Mouse (Mus musculus) ovary, postnatal 14 days (tissue): Measurements from ENCODE around the gene Sorcs2.

Experiments used
- DNase-seq: peaks from one replicate; pipeline ENCODE4 v3.0.0; 2022; ENCODE audit warnings: low spot score

Gene Sorcs2

GRCm38 (mm10) chr5:36003797-36004196 lies 394.1 kb downstream of the Sorcs2 start:
- DNase-seq: no peak

- no peak for DNase-seq
These were observed 407.8 kb downstream of the Sorcs2 start for GRCm38 (mm10) chr5:35989986-35990735.

DNA sequence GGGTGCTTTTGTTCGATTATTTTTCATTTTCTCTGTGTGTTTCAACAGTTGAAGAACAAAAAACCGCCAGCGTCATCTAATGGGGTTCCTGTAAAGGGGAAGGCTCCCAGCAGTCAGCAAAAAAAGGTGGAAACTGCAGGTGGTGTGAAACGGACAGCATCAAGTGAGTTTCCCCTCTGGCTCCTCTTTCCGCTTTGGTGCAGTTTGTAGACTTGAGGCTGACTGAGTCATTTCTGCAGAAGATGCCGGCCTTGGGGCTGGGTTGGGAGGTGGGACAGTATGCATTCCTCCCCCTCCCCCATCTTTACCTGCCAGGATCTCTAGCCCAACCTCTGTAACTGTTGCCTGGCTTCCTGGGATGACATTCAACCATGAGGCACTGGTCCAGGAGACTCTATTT lies 408.4 kb downstream of the Sorcs2 start:
- DNase-seq: no peak

- DNase-seq: no peak
These were observed 409.9 kb downstream of the Sorcs2 start for GRCm38 (mm10) chr5:35988085-35988484.

DNA sequence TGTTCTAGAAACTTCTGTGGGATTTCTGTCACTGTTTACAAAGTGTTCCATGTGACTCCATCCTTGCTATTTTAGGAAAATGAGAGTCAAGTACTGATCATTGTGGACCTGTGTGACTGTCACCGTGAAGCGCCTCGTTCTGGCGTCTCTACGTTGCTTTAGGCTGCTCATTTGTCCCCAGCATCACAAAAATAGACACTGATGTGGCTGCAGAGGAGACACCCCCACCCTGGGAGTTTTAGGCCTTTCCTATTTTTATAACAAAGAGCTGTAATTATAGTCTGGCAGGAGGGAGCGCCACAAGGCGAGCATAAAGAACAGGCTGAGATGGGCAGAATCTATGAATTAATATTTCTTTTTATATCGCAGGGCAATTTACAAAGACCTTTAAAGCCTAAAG lies 412.3 kb downstream of the Sorcs2 start:
- DNase-seq: no peak

DNA sequence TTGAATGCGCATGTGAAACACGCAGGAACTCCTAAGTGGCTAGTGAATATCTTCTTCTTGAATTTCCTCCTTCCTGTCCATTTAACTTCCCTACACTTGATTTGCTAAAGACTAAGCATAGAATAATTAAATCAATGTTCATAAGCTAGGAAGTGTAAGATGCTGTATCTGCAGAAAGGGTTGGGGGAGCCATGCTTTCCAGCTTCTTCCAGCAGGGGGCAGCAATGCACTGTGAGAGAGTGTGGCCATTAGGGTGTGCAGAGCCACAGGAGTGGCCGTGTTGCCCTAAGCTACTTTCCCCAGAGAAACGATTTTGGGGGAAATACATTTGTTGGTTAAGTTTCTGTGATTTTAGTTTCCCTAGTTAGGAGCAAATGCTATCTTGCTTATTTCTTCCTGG lies 416.0 kb downstream of the Sorcs2 start:
- DNase-seq: peak; percentile 80

- no peak for DNase-seq
These were observed 416.6 kb downstream of the Sorcs2 start for GRCm38 (mm10) chr5:35981341-35981740.

- no peak for DNase-seq
These were observed 417.4 kb downstream of the Sorcs2 start for GRCm38 (mm10) chr5:35980542-35980941.

DNA sequence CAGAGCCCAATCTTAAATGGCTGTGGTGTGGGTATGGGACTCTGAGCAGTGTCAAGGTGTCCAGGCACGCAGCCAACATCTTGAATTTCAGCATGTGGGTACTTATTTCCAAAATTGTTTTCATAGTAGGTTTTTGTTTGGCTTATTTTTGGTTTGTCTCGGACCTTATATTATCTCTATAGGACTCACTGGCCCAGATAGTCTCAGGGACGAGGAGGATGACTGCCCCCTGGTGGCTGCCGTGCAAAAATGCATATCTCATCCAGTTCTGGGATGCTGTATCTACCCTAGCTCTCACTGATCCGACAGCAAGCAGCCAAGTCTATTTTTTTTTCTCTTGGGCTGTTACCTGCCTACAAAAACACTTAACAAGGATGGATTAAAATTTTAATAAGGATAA lies 422.3 kb downstream of the Sorcs2 start:
- DNase-seq: peak; percentile 69

DNA sequence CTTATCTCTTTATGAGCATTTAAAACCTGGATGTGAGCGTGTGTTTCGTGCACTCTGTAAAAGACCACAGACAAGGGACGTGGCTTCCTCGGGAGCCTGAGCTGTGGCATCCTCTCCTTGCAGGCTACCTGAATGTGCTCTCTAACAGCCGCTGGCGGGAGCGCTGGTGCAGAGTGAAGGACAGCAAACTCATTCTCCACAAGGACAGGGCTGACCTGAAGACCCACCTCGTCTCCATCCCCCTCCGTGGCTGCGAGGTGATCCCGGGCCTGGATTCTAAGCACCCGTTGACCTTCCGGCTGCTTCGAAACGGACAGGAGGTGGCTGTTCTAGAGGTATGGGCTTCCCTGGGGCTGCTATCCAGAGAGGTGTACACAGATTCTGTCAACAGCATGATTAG lies 423.7 kb downstream of the Sorcs2 start:
- no peak for DNase-seq

DNA sequence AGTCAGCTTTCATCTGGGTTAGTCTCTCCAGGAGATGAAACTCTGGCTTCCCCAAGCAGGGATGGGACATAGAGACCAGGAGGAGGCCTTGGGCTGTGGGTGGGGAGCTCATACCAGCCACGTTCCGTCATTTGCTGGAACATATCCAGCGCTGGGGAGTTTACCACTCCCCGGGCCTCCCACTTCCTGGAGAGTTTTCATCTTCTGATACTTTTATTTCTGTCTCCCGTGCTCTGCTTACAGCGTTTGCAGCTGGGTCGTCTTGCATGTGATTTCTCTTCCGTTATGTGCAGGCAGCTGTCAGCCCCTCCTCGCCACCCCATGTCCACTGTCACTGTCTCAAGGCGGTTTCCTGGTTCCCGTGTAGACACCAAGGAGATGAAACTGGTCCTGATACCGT lies 424.1 kb downstream of the Sorcs2 start:
- peak; percentile 87 for DNase-seq

- DNase-seq: no peak
These were observed 425.2 kb downstream of the Sorcs2 start for GRCm38 (mm10) chr5:35972739-35973138.

DNA sequence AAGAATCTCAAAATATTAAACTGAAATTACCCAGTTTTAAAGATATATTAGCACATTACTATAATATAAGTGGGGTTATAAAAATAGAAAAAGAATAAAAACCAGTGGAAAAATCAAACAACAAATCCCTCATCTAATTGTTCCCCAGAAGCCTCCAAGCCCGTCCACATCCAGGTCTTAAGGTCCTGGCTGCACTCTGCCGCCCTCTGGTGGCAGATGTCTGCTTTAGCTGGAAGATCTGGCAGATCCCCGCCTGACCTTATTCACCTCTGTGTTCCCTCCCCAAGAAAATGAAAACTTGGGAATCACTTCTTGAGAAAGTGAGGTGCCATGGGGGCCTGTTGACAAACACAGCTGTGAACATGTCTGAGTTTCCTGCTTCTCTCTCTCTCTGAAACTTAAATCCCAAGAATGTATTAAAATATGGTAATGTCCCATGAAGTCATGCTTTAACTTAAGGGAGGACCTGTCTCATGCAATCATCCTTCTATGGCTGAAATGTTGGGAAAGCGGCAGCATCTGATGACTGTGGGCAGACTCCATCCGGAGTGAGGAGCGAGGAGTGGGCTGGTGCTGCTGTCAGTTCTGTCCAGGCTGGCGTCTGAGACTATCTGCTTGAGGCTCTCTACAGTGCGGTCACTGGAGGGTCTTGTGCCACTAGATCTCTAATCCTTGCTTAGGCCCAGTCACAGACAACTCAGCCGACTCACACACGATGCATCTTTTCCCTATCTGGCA lies 425.9 kb downstream of the Sorcs2 start:
- peak; percentile 63 for DNase-seq

GRCm38 (mm10) chr5:35970380-35971105 lies 427.4 kb downstream of the Sorcs2 start:
- DNase-seq: no peak

DNA sequence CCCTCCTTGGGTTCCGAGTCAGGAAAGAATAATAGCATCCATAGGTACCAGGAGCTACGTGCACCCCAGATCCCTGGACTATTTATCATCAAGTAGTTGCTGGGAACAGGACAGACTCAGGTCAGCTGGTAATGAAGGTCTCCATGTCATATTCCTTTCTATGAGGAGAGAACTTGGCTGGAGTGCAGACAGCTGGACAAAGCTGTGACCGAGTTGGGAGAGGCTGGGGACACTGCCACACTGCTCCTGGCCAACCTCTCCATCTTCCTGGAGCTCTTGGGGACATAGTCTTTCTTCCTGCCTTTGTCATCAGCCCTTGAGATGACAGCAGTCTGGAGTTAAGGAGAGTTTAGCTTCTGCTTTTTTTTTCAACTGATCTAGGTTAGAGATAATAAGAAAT lies 428.1 kb downstream of the Sorcs2 start:
- DNase-seq: no peak
